Mouse (Mus musculus): ENCODE measurements around the gene BC049762.

Gene BC049762

GRCm38 (mm10) chr11:51214021-51214420 is 48.8 kb downstream of the BC049762 start:
- no peak for DNase-seq

- no peak for DNase-seq
These were observed 51.4 kb downstream of the BC049762 start for GRCm38 (mm10) chr11:51211426-51211825.

DNA sequence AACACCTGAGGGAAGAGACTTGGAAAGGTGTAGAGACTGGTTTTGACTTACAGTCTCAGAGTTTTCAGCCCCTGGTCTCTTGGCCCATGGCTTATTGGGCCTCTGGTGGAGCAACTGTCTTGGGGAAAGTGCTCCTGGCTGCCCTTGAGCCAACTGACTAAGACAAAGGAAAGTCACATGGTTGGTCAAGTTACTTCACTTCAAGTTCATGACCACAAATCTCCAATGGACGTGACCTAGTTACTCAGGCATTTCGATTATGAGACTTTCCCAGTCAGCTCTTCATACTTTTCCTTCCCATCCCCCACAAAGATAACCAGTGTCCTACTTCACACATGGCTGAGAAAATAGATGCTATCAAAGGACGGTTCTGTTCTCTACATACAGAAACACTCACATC is 55.1 kb downstream of the BC049762 start:
- no peak for DNase-seq

Data from thymus, postnatal 4 days (tissue).